Mouse (Mus musculus): ENCODE measurements around the gene Atic. TPM values are rescaled to one million over a fixed set of nuclear protein-coding genes. Genes with fewer than 3 reads are reported as not detected.

The Atic gene
- polyA plus RNA-seq, 1 experiment = 78.8 TPM

- H3K27me3 ChIP-seq (ENCODE audit: control insufficient read depth, insufficient read depth, insufficient read length) = no peaks in the 10 kb centered on the region
- no peaks in the 10 kb centered on the region for H3K79me2 ChIP-seq (ENCODE audit: control insufficient read depth, insufficient read depth)
- no peaks in the 10 kb centered on the region for H3K36me3 ChIP-seq (ENCODE audit: control insufficient read depth, insufficient read depth)
- no peak overlapping the region for H3K4me2 ChIP-seq (ENCODE audit: low read depth)
- TF ChIP-seq E2F4 (IDR thresholded peaks at IDR 0.05; ENCODE audit: insufficient read depth) (no peak), POLR2AphosphoS2 (IDR thresholded peaks at IDR 0.05; ENCODE audit: insufficient read length, low read depth) (no peak), MYOD1 (IDR thresholded peaks at IDR 0.05; ENCODE audit: control insufficient read depth in 1 of 3, insufficient read length in 2 of 3, low read depth in 2 of 3) (no peak), SRF (IDR thresholded peaks at IDR 0.05; ENCODE audit: control insufficient read depth, insufficient read length, low read depth) (no peak), TCF3 (IDR thresholded peaks at IDR 0.05; ENCODE audit: insufficient read length, low read depth) (no peak), MYOG (IDR thresholded peaks at IDR 0.05; ENCODE audit: control insufficient read depth in 1 of 3, insufficient read depth in 1 of 3, insufficient read length in 2 of 3, low read depth in 2 of 3) (no peak), REST (IDR thresholded peaks at IDR 0.05; ENCODE audit: insufficient read depth, insufficient read length) (no peak), CEBPB (IDR thresholded peaks at IDR 0.05; ENCODE audit: insufficient read depth, poor library complexity, severe bottlenecking) (no peak), TCF12 (IDR thresholded peaks at IDR 0.05; ENCODE audit: insufficient read depth, poor library complexity, severe bottlenecking) (no peak), MAX (IDR thresholded peaks at IDR 0.05; ENCODE audit: low read depth) (no peak), USF1 (IDR thresholded peaks at IDR 0.05; ENCODE audit: low read depth) (no peak), POLR2A (IDR thresholded peaks at IDR 0.05; ENCODE audit: insufficient read length, low read depth) (no peak)
- H3K4me3 ChIP-seq = no peak overlapping the region
- no peak overlapping the region for H3ac ChIP-seq (ENCODE audit: control insufficient read depth, insufficient read length)
Observed at GRCm38 (mm10) chr1:71530779-71531178, 26.2 kb upstream of the Atic start.

- no peak overlapping the region for H3ac ChIP-seq (ENCODE audit: control insufficient read depth, insufficient read length)
- H3K36me3 ChIP-seq (ENCODE audit: control insufficient read depth, insufficient read depth) = no peaks in the 10 kb centered on the region
- TF ChIP-seq TCF3 (IDR thresholded peaks at IDR 0.05; ENCODE audit: insufficient read length, low read depth) = no peak
- TF ChIP-seq TCF12 (IDR thresholded peaks at IDR 0.05; ENCODE audit: insufficient read depth, poor library complexity, severe bottlenecking) = no peak
- TF ChIP-seq MYOD1 (IDR thresholded peaks at IDR 0.05; ENCODE audit: control insufficient read depth in 1 of 3, insufficient read length in 2 of 3, low read depth in 2 of 3) = no peak
- TF ChIP-seq USF1 (IDR thresholded peaks at IDR 0.05; ENCODE audit: low read depth) = no peak
- TF ChIP-seq CEBPB (IDR thresholded peaks at IDR 0.05; ENCODE audit: insufficient read depth, poor library complexity, severe bottlenecking) = no peak
- TF ChIP-seq POLR2AphosphoS2 (IDR thresholded peaks at IDR 0.05; ENCODE audit: insufficient read length, low read depth) = no peak
- TF ChIP-seq MAX (IDR thresholded peaks at IDR 0.05; ENCODE audit: low read depth) = no peak
- no peak for TF ChIP-seq POLR2A (IDR thresholded peaks at IDR 0.05; ENCODE audit: insufficient read length, low read depth)
- TF ChIP-seq MYOG (IDR thresholded peaks at IDR 0.05; ENCODE audit: control insufficient read depth in 1 of 3, insufficient read depth in 1 of 3, insufficient read length in 2 of 3, low read depth in 2 of 3) = no peak
- TF ChIP-seq E2F4 (IDR thresholded peaks at IDR 0.05; ENCODE audit: insufficient read depth) = no peak
- no peak for TF ChIP-seq SRF (IDR thresholded peaks at IDR 0.05; ENCODE audit: control insufficient read depth, insufficient read length, low read depth)
- no peak for TF ChIP-seq REST (IDR thresholded peaks at IDR 0.05; ENCODE audit: insufficient read depth, insufficient read length)
- no peak overlapping the region for H3K4me3 ChIP-seq
- no peak overlapping the region for H3K4me2 ChIP-seq (ENCODE audit: low read depth)
- H3K79me2 ChIP-seq (ENCODE audit: control insufficient read depth, insufficient read depth) = no peaks in the 10 kb centered on the region
- H3K27me3 ChIP-seq (ENCODE audit: control insufficient read depth, insufficient read depth, insufficient read length) = no peaks in the 10 kb centered on the region
Observed at GRCm38 (mm10) chr1:71531653-71532052, 25.3 kb upstream of the Atic start.

- Histone ChIP-seq H3K36me3 (ENCODE audit: control insufficient read depth, insufficient read depth) (no peaks in the 10 kb centered on the region), H3K79me2 (ENCODE audit: control insufficient read depth, insufficient read depth) (no peaks in the 10 kb centered on the region), H3K4me3 (no peak overlapping the region), H3ac (ENCODE audit: control insufficient read depth, insufficient read length) (no peak overlapping the region), H3K27me3 (ENCODE audit: control insufficient read depth, insufficient read depth, insufficient read length) (no peaks in the 10 kb centered on the region), H3K4me2 (ENCODE audit: low read depth) (no peak overlapping the region)
- TF ChIP-seq SRF (IDR thresholded peaks at IDR 0.05; ENCODE audit: control insufficient read depth, insufficient read length, low read depth) (no peak), E2F4 (IDR thresholded peaks at IDR 0.05; ENCODE audit: insufficient read depth) (no peak), TCF12 (IDR thresholded peaks at IDR 0.05; ENCODE audit: insufficient read depth, poor library complexity, severe bottlenecking) (no peak), MAX (IDR thresholded peaks at IDR 0.05; ENCODE audit: low read depth) (no peak), CEBPB (IDR thresholded peaks at IDR 0.05; ENCODE audit: insufficient read depth, poor library complexity, severe bottlenecking) (no peak), TCF3 (IDR thresholded peaks at IDR 0.05; ENCODE audit: insufficient read length, low read depth) (no peak)
Observed at GRCm38 (mm10) chr1:71539641-71540040, 17.3 kb upstream of the Atic start.

GRCm38 (mm10) chr1:71540437-71540836 lies 16.5 kb upstream of the Atic start:
- Histone ChIP-seq H3K36me3 (ENCODE audit: control insufficient read depth, insufficient read depth) (no peaks in the 10 kb centered on the region), H3K27me3 (ENCODE audit: control insufficient read depth, insufficient read depth, insufficient read length) (no peaks in the 10 kb centered on the region), H3K79me2 (ENCODE audit: control insufficient read depth, insufficient read depth) (no peaks in the 10 kb centered on the region), H3K4me3 (no peak overlapping the region), H3ac (ENCODE audit: control insufficient read depth, insufficient read length) (no peak overlapping the region), H3K4me2 (ENCODE audit: low read depth) (no peak overlapping the region)
- TF ChIP-seq TCF12 (IDR thresholded peaks at IDR 0.05; ENCODE audit: insufficient read depth, poor library complexity, severe bottlenecking) = no peak
- TF ChIP-seq E2F4 (IDR thresholded peaks at IDR 0.05; ENCODE audit: insufficient read depth) = no peak
- no peak for TF ChIP-seq CEBPB (IDR thresholded peaks at IDR 0.05; ENCODE audit: insufficient read depth, poor library complexity, severe bottlenecking)
- TF ChIP-seq REST (IDR thresholded peaks at IDR 0.05; ENCODE audit: insufficient read depth, insufficient read length) = no peak
- no peak for TF ChIP-seq POLR2A (IDR thresholded peaks at IDR 0.05; ENCODE audit: insufficient read length, low read depth)
- TF ChIP-seq MYOD1 (IDR thresholded peaks at IDR 0.05; ENCODE audit: control insufficient read depth in 1 of 3, insufficient read length in 2 of 3, low read depth in 2 of 3) = no peak
- no peak for TF ChIP-seq SRF (IDR thresholded peaks at IDR 0.05; ENCODE audit: control insufficient read depth, insufficient read length, low read depth)
- no peak for TF ChIP-seq USF1 (IDR thresholded peaks at IDR 0.05; ENCODE audit: low read depth)
- TF ChIP-seq MAX (IDR thresholded peaks at IDR 0.05; ENCODE audit: low read depth) = no peak
- no peak for TF ChIP-seq TCF3 (IDR thresholded peaks at IDR 0.05; ENCODE audit: insufficient read length, low read depth)
- TF ChIP-seq MYOG (IDR thresholded peaks at IDR 0.05; ENCODE audit: control insufficient read depth in 1 of 3, insufficient read depth in 1 of 3, insufficient read length in 2 of 3, low read depth in 2 of 3) = no peak
- no peak for TF ChIP-seq POLR2AphosphoS2 (IDR thresholded peaks at IDR 0.05; ENCODE audit: insufficient read length, low read depth)

Measured in myocyte (in vitro differentiated cells).